8 mouse cellular contexts compared by ENCODE assay signal in the genomic region with DNA sequence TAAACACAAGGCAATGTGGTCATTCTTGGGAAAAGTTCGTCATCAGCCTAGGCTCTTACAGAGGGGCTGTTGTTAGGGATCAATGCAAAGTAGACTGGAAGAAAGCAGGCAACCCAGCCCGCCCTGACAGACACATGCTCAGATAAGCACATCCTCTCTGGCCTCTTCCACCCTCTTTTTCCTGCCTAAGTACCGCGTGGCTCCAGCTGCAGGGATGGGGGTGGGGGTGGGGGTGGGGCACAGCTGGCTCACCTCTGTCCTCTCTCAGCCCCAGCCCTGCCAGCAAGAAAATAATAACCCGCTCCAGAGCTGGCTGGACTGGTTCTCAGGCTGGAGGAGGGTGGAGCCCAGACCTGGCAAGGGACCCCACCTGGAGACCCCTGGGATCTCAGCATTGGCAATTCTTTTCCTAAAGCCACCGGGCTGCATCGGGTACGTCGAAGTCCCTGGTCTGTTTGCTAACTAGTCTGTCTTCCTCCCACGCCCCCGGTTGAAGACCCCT. TPM values are rescaled to one million over a fixed set of nuclear protein-coding genes. Genes with fewer than 3 reads are reported as not detected.
DNase-seq lines count a peak whose midpoint lies in the region; ATAC-seq and TF ChIP-seq lines count a peak whose summit lies in the region.

No protein-coding gene starts in this region.

- WGBS in hindbrain, embryonic 10.5 days = 3% methylated on average over 11 of the region's 11 CpGs
- WGBS in liver, postnatal 0 days (ENCODE audit: insufficient replicate concordance) = 3% methylated on average over 11 of the region's 11 CpGs

- peaks cover 23% of the 10 kb centered on the region for H3K4me1 ChIP-seq in hindbrain, embryonic 10.5 days (replicated peaks)
- H3K4me1 ChIP-seq in liver, postnatal 0 days (ENCODE audit: insufficient read depth) = 0 out of 2 replicates have a peak, but pooled peaks cover 2% of the 10 kb centered on the region

- no peak for TF ChIP-seq EP300 in liver, postnatal 0 days (IDR thresholded peaks at IDR 0.05; ENCODE audit: low read depth)

- peak overlapping the region; percentile 78 for H3K27ac ChIP-seq in hindbrain, embryonic 10.5 days
- peak overlapping the region; percentile 14; the same call in 1 of the 2 replicates for H3K27ac ChIP-seq in liver, postnatal 0 days (ENCODE audit: low read depth)

- TF ChIP-seq CTCF in liver, postnatal 0 days (IDR thresholded peaks at IDR 0.05; ENCODE audit: low read depth) = no peak

- no peaks in the 10 kb centered on the region for H3K36me3 ChIP-seq in hindbrain, embryonic 10.5 days
- no peaks in the 10 kb centered on the region for H3K36me3 ChIP-seq in liver, postnatal 0 days (replicated peaks; ENCODE audit: insufficient read depth, low read length)

- H3K4me2 ChIP-seq in liver, postnatal 0 days (ENCODE audit: low read depth, low read length) = peak overlapping the region; percentile 71

- no peaks in the 10 kb centered on the region for H3K9me3 ChIP-seq in hindbrain, embryonic 10.5 days
- no peaks in the 10 kb centered on the region for H3K9me3 ChIP-seq in liver, postnatal 0 days (ENCODE audit: low read length)

- intact Hi-C loops in heart, postnatal 10 days (cut with DNase I) = no loop called here

- peak; percentile 62 for ATAC-seq in liver, postnatal 0 days

- peak; percentile 97 for DNase-seq in heart, adult 11 months
- no peak for DNase-seq in heart, postnatal 10 days
- DNase-seq in embryo, embryonic 9.5 days (ENCODE audit: extremely low spot score) = peak; percentile 50
- no peak for DNase-seq in hindbrain, embryonic 10.5 days (ENCODE audit: low spot score)
- no peak for DNase-seq in liver, postnatal 0 days
- DNase-seq in cerebellum, postnatal 4 days (ENCODE audit: low spot score in 2 of 2) = no peak
- no peak for DNase-seq in ovary, postnatal 36 days (ENCODE audit: low spot score)
- DNase-seq in adrenal gland, postnatal 14 days = no peak

- 0 out of 2 replicates have a peak, but pooled peaks cover 3% of the 10 kb centered on the region for H3K27me3 ChIP-seq in hindbrain, embryonic 10.5 days (ENCODE audit: insufficient read depth, poor library complexity, severe bottlenecking)
- H3K27me3 ChIP-seq in liver, postnatal 0 days (ENCODE audit: insufficient read depth, low read length) = no peaks in the 10 kb centered on the region

- peak overlapping the region; percentile 53 for H3K4me3 ChIP-seq in hindbrain, embryonic 10.5 days
- peak overlapping the region; percentile 32 for H3K4me3 ChIP-seq in liver, postnatal 0 days (ENCODE audit: low read depth, low read length)

- peak overlapping the region; percentile 22 for H3K9ac ChIP-seq in liver, postnatal 0 days (replicated peaks)

RNA-seq across cellular contexts. Expression of gene Cdc42ep5, which starts 1.0 kb away (rescaled TPM):
- total RNA-seq in heart, postnatal 10 days (2021) = 10 to 100 TPM; 11.6 to 12.3 TPM
- polyA plus RNA-seq in hindbrain, embryonic 10.5 days (2016; fragmentation: Nextera tagmentation; extraction: Ambion mirVana) = 16.9 and 23.5 TPM in 2 replicates
- polyA plus RNA-seq in liver, postnatal 0 days (2015; fragmentation: Nextera tagmentation; extraction: Ambion mirVana) = 8.2 and 12.1 TPM in 2 replicates
- 27.8 and 29.7 TPM in 2 replicates for total RNA-seq in adrenal gland, postnatal 14 days (2021)

RNA-seq across cellular contexts. Expression of gene Leng9, which starts 13.4 kb away (rescaled TPM):
- total RNA-seq in heart, postnatal 10 days (2021) = 1 to 10 TPM; 2.8 to 3.2 TPM
- polyA plus RNA-seq in hindbrain, embryonic 10.5 days (2016; fragmentation: Nextera tagmentation; extraction: Ambion mirVana) = 1.6 and 2.5 TPM in 2 replicates
- polyA plus RNA-seq in liver, postnatal 0 days (2015; fragmentation: Nextera tagmentation; extraction: Ambion mirVana) = 2.8 TPM in 2 replicates
- 8.7 and 11.8 TPM in 2 replicates for total RNA-seq in adrenal gland, postnatal 14 days (2021)

RNA-seq across cellular contexts. Expression of gene Leng8, which starts 26.8 kb away (rescaled TPM):
- total RNA-seq in heart, postnatal 10 days (2021) = 10 to 100 TPM; 57.3 to 57.9 TPM
- 68.7 and 91.4 TPM in 2 replicates for polyA plus RNA-seq in hindbrain, embryonic 10.5 days (2016; fragmentation: Nextera tagmentation; extraction: Ambion mirVana)
- 9.1 and 9.7 TPM in 2 replicates for polyA plus RNA-seq in liver, postnatal 0 days (2015; fragmentation: Nextera tagmentation; extraction: Ambion mirVana)
- 97.9 and 129 TPM in 2 replicates for total RNA-seq in adrenal gland, postnatal 14 days (2021)

RNA-seq across cellular contexts. Expression of gene Ttyh1, which starts 44.4 kb away (rescaled TPM):
- 1 to 10 TPM; 1.4 to 2.3 TPM for total RNA-seq in heart, postnatal 10 days (2021)
- polyA plus RNA-seq in hindbrain, embryonic 10.5 days (2016; fragmentation: Nextera tagmentation; extraction: Ambion mirVana) = 31.2 and 67.4 TPM in 2 replicates
- polyA plus RNA-seq in liver, postnatal 0 days (2015; fragmentation: Nextera tagmentation; extraction: Ambion mirVana) = 1.9 and 3.2 TPM in 2 replicates
- total RNA-seq in adrenal gland, postnatal 14 days (2021) = 5.2 and 5.6 TPM in 2 replicates

Comparison
In these comparisons a context has a peak if more than half of its experiments do, and no peak if none do; other contexts are left out.
1. DNase-seq: peak in heart, adult 11 months (single experiment) and embryo, embryonic 9.5 days (single experiment); none in heart, postnatal 10 days (0 of 2), hindbrain, embryonic 10.5 days (single experiment), liver, postnatal 0 days (single experiment), cerebellum, postnatal 4 days (0 of 2), ovary, postnatal 36 days (single experiment) and adrenal gland, postnatal 14 days (single experiment).